Mouse (Mus musculus) ES-Bruce4 (cell line): Measurements from ENCODE around the gene Luc7l3.

ENCODE experiments used
- CTCF ChIP-seq: IDR thresholded peaks from one replicate; pipeline ENCODE4 v1.8.1; 2011; ENCODE audit warnings: low read depth, low read length
- EP300 ChIP-seq: IDR thresholded peaks from 2 replicates; pipeline ENCODE4 v1.6.1; 2011; ENCODE audit warnings: low read depth, low read length; ENCODE audit not compliant: insufficient read depth

DNA sequence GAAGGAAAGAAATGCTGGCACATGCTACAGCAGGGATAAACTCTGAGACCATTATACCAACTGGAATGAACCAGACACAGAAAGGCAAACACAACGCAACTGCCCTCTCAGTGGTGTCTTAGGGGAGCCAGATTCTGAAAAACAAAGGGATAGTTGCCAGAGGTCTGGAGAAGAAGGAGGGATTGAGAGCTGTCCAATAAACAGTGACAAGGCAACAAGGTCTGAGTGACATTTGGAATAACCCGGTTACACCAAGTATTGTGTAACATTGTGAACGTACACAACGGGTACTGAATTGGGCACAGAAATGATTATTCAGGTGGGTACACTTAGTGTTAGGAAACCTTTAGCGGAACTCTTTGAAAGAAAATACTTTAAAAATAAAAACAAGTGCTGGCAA, 40.3 kb upstream of the Luc7l3 start:
- TF ChIP-seq EP300: no peak
- TF ChIP-seq CTCF: no peak
